Mouse (Mus musculus) right cerebral cortex, adult 18-20 months (tissue): Measurements from ENCODE around the gene Rai14.
A peak's percentile ranks its signal among the peaks of the same experiment; 100 is the strongest.
"Not testable (repeated sequence)": the region's sequence is repeated elsewhere in the genome, so short reads cannot be mapped to it uniquely, and the experiment has no call there.

ENCODE experiments used
- DNase-seq: peaks from one replicate; pipeline ENCODE4 v3.0.0; 2022; ENCODE audit warnings: mixed read lengths

Gene Rai14

GRCm38 (mm10) chr15:10598259-10599225, 115.9 kb downstream of the Rai14 start:
- no peak for DNase-seq

GRCm38 (mm10) chr15:10596871-10597270, 117.6 kb downstream of the Rai14 start:
- DNase-seq = no peak

GRCm38 (mm10) chr15:10595408-10595807, 119.0 kb downstream of the Rai14 start:
- no peak for DNase-seq

- no peak for DNase-seq
These were observed 119.5 kb downstream of the Rai14 start for GRCm38 (mm10) chr15:10594910-10595309.

GRCm38 (mm10) chr15:10593094-10593493, 121.3 kb downstream of the Rai14 start:
- DNase-seq = no peak

GRCm38 (mm10) chr15:10586565-10586964, 127.9 kb downstream of the Rai14 start:
- DNase-seq = no peak

DNA sequence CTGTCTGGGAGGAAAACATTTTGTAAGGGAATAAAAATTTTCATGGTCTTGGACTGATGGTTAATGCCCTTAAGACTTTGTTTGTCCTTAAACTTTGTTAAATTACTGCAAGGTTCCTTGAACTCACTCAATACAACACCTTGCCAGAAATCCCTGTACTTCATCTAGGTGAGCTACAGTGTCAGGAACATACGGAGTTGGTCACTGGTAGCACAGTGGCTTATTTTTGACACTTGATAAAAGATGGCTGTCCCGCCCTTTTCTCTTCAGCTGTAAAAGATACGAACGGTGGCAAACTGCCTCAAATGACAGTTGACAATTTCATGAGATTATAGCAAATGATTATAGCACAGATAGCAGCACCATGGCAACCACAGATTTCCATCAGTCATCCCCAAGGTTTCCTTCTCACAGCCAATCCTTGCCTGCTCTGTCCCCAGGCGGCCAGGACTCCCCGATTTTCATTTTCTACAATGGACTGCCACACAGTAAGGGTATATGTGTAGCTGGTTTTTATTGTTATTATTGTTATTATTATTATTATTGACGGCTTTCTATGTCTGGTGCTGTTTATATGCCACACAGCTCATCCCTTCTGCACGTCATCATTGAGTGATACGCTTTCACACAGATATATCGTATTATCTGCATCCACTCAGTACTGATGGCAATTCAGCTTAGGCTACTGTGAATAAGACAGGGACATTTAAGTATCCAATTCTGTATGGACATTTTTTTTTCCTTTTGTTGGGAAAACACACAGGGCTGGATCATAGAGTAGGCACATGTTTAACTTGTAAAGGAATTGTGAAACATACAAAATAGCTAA, 129.9 kb downstream of the Rai14 start:
- no peak for DNase-seq

- peak; percentile 5 for DNase-seq
These were observed 131.0 kb downstream of the Rai14 start for GRCm38 (mm10) chr15:10583408-10583807.

DNA sequence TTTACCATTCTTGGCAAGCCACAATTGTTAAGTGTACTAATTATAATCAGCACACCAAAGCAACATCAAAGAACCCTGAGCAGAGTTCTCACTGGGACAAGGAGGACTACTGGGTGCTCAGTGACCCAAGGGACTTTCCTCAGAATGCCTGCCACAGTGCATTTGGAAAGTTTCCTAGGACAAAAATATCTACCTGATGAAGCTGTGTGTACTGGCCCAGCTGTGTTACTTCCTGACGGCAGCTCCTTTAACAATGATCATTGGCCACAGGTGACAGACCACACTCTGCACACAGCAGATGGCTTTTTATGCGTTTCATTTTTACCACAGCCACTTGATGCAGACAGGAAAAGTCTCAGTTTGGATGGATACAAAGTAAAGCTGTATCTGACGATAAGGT, 135.3 kb downstream of the Rai14 start:
- no peak for DNase-seq

GRCm38 (mm10) chr15:10566486-10566885, 147.9 kb downstream of the Rai14 start:
- DNase-seq = no peak

- no peak for DNase-seq
These were observed 150.2 kb downstream of the Rai14 start for GRCm38 (mm10) chr15:10564201-10564600.

DNA sequence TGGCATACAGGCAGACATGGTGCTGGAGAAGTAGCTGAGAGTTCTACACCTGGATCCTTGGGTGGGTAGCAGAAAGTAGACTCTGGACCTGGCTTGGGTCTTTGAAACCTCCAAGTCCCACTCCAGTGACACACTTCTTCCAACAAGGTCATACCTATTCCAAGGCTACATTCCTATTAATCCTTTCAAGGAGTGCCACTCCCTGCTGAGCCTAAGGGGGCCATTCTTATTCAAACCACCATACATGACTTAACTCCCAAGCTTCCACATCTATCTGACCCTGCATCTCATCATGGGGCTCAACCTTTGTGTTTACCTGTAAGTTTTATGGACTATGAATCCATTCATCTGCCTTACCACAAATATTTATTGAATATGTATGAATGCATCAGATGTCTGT, 152.1 kb downstream of the Rai14 start:
- no peak for DNase-seq

GRCm38 (mm10) chr15:10560005-10560404, 154.4 kb downstream of the Rai14 start:
- no peak for DNase-seq

DNA sequence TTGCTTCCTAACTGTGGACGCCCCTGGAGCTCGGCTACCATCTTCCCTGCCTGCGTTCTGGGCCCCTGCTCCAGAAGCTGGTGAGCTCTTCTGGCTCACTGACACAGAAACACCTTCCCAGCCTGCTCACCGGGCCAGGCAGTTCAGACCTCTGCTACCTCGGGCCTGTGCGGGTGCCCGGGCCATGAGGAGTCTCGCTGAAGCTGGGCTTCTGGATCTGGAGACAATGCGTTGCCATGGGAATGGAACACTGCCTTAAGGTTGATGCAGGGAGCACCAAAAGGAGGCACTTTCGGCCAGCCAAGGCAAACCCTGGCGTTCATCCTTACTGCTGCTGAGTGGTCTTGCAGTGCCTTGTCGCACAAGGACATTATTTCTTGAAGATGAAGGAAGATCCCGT, 156.0 kb downstream of the Rai14 start, which contains the start of gene Ttc23l:
Gene Ttc23l (minus strand): TSS at position 204 of the 400 bp plus-strand sequence.
- no peak for DNase-seq

DNA sequence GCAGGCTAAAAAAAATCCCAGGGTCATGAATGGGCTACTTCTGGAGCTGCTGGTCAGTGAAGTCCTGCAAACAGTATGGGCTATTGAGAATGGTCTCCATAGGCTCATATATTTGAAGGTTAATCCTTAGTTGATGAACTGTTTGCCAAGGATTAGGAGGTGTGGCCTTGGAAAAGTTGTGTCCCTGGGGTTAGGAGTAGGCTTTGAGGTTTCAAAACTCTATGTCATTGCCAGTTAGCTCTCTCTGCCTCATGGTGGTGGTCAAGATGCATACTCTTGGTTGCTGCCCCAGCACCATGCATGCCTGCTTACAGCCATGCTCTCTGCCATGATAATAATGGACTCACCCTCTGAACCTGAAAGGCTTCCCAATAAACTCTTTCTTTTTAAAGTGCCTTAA, 160.1 kb downstream of the Rai14 start:
- DNase-seq = no peak

DNA sequence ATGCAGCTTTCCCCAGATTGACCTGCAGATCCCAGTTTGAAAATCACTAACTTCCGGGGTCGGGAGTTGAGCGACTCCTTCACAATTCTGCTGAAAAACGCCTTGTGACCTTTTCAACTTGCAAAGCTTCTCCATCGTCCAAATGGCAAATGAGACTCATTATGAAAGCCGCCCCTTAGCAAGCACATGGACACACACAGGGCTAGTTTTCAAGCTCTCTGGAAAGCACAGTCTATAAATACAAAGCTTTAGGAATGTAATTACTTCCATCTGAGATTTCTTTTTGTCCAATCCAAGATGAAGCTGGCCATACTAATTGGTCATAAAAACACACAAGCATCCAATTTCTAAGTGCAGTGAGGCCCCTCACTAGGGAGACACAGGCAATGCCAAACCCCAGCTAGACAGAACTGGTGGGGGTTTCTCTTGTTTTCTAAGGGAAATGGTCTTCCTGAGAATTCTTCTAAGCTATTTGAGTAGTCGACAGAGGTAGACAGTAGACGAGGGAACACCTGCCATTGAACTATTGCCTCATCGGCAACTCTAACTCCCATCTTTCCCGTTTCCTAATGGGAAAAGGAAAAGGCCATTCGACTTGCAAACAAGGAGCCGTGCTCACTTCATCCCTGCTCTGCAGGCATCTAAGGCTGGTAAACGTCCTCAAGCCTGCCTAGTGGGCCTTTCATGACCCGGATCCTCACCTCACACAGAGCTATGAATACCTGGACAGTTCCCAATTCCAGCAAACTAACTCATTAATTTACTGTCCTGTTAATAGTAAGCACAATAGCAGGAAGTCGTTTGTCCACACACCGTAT, 173.9 kb downstream of the Rai14 start:
- DNase-seq = no peak

- DNase-seq = no peak
These were observed 178.5 kb downstream of the Rai14 start for GRCm38 (mm10) chr15:10535969-10536368.

DNA sequence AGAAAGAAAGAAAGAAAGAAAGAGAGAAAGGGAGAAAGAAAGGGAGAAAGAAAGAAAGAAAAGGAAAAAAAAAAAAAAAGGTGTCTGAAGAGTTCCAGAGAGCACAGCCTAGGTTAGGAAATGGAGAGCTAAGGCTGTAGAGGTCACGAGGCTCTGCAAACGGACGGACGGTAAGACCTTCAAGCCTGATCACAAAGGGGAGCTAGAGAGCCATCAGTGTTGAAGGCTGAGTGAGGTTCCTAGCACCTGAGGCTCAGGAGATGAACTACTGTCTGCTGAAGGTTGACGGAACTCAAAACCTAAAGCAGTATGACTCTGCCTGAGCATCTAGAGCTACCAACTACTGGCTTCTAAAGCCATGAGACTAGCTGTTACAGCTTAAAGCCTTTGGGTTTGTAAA, 179.8 kb downstream of the Rai14 start:
- DNase-seq = no peak

DNA sequence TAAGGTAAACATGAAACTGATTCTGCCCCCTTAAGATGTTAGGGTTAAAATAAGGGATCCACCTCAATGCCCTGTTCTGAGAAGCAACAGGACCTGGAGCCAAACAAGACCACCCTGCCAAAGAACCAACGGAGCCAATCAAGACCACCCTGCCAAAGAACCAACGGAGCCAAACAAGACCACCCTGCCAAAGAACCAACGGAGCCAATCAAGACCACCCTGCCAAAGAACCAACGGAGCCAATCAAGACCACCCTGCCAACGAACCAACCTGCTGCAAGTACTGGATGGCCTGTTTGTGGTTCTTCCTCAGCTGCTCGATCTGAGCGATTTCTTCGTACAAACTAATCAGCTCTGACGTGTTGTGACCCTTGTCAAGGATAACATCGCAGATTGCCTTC, 181.1 kb downstream of the Rai14 start:
- DNase-seq = not testable (repeated sequence)

DNA sequence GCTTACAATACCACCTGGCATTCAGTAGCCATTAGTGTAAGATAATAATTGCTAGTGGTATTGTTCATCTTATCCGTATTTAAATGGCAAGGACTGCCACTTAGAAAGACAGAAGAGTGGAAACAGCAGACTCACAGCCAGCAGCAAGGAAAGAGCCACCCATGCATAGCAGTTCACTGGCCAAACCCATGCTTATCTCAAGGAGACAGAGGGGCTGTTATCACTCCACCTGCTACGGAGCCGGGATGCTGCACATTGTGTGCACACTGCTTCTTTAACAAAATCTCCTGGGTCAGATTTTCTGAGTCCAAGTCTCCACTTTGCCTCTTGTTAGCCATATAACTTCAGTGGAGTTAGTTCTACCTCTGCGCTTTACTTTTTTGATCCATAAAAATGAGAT, 183.1 kb downstream of the Rai14 start:
- no peak for DNase-seq

- no peak for DNase-seq
These were observed 188.5 kb downstream of the Rai14 start for GRCm38 (mm10) chr15:10525896-10526295.
